Mouse (Mus musculus) R1 (cell line): ENCODE results near the gene Bsdc1.
A peak's percentile ranks its signal among the peaks of the same experiment; 100 is the strongest.

ENCODE experiments used
- DNase-seq: peaks from one replicate; pipeline ENCODE4 v3.0.0-alpha.2; 2018; ENCODE audit warnings: low read depth, low spot score

The Bsdc1 gene

GRCm38 (mm10) chr4:129479863-129480262 lies 18.5 kb downstream of the Bsdc1 start:
- peak; percentile 57 for DNase-seq

GRCm38 (mm10) chr4:129481090-129481489 lies 19.7 kb downstream of the Bsdc1 start:
- DNase-seq, result no peak

- DNase-seq, result peak; percentile 52
Observed at GRCm38 (mm10) chr4:129490972-129491880, 29.8 kb downstream of the Bsdc1 start, which contains the start of the genes Tssk3 and Fam229a. Tssk3 (minus strand) TSS chr4:129491022. Fam229a (plus strand) TSS chr4:129491190.

GRCm38 (mm10) chr4:129494681-129495080 lies 33.3 kb downstream of the Bsdc1 start:
- DNase-seq, result peak; percentile 48

GRCm38 (mm10) chr4:129495672-129496562 lies 34.5 kb downstream of the Bsdc1 start:
- DNase-seq, result peak; percentile 85

- no peak for DNase-seq
Observed at GRCm38 (mm10) chr4:129496631-129497030, 35.2 kb downstream of the Bsdc1 start.

- peak; percentile 45 for DNase-seq
Observed at GRCm38 (mm10) chr4:129498941-129499340, 37.6 kb downstream of the Bsdc1 start.

- no peak for DNase-seq
Observed at GRCm38 (mm10) chr4:129500017-129500416, 38.6 kb downstream of the Bsdc1 start.

- DNase-seq, result peak; percentile 97
Observed at GRCm38 (mm10) chr4:129500607-129501566, 39.5 kb downstream of the Bsdc1 start.

- DNase-seq, result no peak
Observed at GRCm38 (mm10) chr4:129502327-129502888, 41.0 kb downstream of the Bsdc1 start.

GRCm38 (mm10) chr4:129502901-129503444 lies 41.6 kb downstream of the Bsdc1 start:
- DNase-seq, result peak; percentile 97

- DNase-seq, result no peak
Observed at GRCm38 (mm10) chr4:129505511-129505910, 44.1 kb downstream of the Bsdc1 start.

GRCm38 (mm10) chr4:129507434-129508236 lies 46.3 kb downstream of the Bsdc1 start:
- DNase-seq, result no peak

- no peak for DNase-seq
Observed at GRCm38 (mm10) chr4:129508237-129508515, 46.8 kb downstream of the Bsdc1 start.

GRCm38 (mm10) chr4:129508834-129509600 lies 47.6 kb downstream of the Bsdc1 start:
- DNase-seq, result no peak

GRCm38 (mm10) chr4:129509650-129510049 lies 48.3 kb downstream of the Bsdc1 start:
- DNase-seq, result peak; percentile 61

GRCm38 (mm10) chr4:129510723-129511412 lies 49.5 kb downstream of the Bsdc1 start:
- peak; percentile 78 for DNase-seq

GRCm38 (mm10) chr4:129511413-129512096 lies 50.2 kb downstream of the Bsdc1 start:
- no peak for DNase-seq
